Mouse (Mus musculus) forebrain, postnatal 0 days (tissue): ENCODE data around the gene Cand2. TPM values are rescaled to one million over a fixed set of nuclear protein-coding genes. Genes with fewer than 3 reads are reported as not detected.

Source experiments
- ATAC-seq: fragments of 200-750 bp; cut with Nextera tagmentation; 2 replicates; pipeline ENCODE4 v1.8.0; 2017; ENCODE audit warnings: mild to moderate bottlenecking, moderate library complexity
- DNase-seq: peaks from one replicate; pipeline ENCODE4 v3.0.0-alpha.2; 2015
- H3K27ac ChIP-seq: fragments of 300-500 bp; sonication (generic); 2 replicates; pipeline ENCODE4 v1.5.1; 2014; ENCODE audit warnings: low read depth, mild to moderate bottlenecking, antibody characterized with exemption, low read length, moderate library complexity, mixed read lengths
- H3K27me3 ChIP-seq: fragments of 300-500 bp; sonication (generic); 2 replicates; pipeline ENCODE4 v1.6.1; 2014; ENCODE audit warnings: mild to moderate bottlenecking, low read length, mixed read lengths; ENCODE audit not compliant: insufficient read depth
- H3K36me3 ChIP-seq: fragments of 300-500 bp; sonication (generic); 2 replicates; pipeline ENCODE4 v1.6.1; 2014; ENCODE audit warnings: mild to moderate bottlenecking, moderate library complexity; ENCODE audit not compliant: insufficient read depth
- H3K4me1 ChIP-seq: fragments of 300-500 bp; sonication (generic); 2 replicates; pipeline ENCODE4 v1.6.1; 2014; ENCODE audit warnings: antibody characterized with exemption; ENCODE audit not compliant: insufficient read depth
- H3K4me2 ChIP-seq: fragments of 300-500 bp; sonication (generic); 2 replicates; pipeline ENCODE4 v1.6.1; 2014; ENCODE audit warnings: low read depth, mild to moderate bottlenecking, moderate library complexity
- H3K4me3 ChIP-seq: fragments of 300-500 bp; sonication (generic); 2 replicates; pipeline ENCODE4 v1.5.1; 2014; ENCODE audit warnings: low read depth, low read length, mixed read lengths
- H3K9ac ChIP-seq: fragments of 300-500 bp; sonication (generic); 2 replicates; pipeline ENCODE4 v1.6.1; 2014; ENCODE audit warnings: mild to moderate bottlenecking
- H3K9me3 ChIP-seq: fragments of 300-500 bp; sonication (generic); 2 replicates; pipeline ENCODE4 v1.6.1; 2016; ENCODE audit warnings: low read length
- CTCF ChIP-seq: sonication (generic); IDR thresholded peaks from 2 replicates; pipeline ENCODE4 v1.5.1; 2016; ENCODE audit warnings: antibody characterized with exemption, control low read depth, low read depth
- WGBS: fragments of 180-500 bp; shearing (Covaris S2); extraction: QIAGEN DNeasy Blood & Tissue Kit; methylation state at CpG from one replicate; pipeline ENCODE4 v1.1.7; 2014; 5-methylcytosine and 5-hydroxymethylcytosine counted together
- polyA plus RNA-seq: library from polyadenylated mRNA; unstranded; fragments of >200 nt; fragmentation: Nextera tagmentation; extraction: Ambion mirVana; gene quantifications from 2 replicates; pipeline ENCODE4 v1.2.1, GENCODE M21; 2015
- total RNA-seq: library from RNA; depleted of rRNA; stranded (reverse); fragments of >200 nt; gene quantifications from 2 replicates; pipeline ENCODE4 v1.2.3, GENCODE M21; 2014

Gene Cand2
- total and polyA plus RNA-seq, 2 experiments from 2014 or later, result 4.2 to 6.6 TPM

DNA sequence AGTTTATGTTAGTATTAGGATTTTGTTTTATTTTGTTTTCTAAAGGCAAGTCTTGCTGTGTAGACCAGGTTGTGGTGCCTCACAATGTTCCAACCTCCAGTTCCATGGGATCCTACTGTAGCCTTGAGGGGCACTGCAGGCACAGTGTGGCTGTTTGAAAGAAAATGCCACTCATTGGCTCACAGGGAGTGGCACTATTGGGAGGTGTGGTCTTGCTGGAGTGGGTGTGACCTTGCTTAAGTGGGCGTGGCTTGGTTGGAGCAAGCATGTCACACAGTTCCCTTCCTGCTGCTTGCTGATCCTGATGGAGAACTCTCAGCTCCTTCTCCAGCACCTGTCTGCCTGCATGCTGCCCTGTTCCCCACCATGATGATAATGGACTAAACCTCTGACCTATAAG lies 30.8 kb upstream of the Cand2 start:
- Histone ChIP-seq H3K9ac (no peak overlapping the region), H3K4me1 (no peaks in the 10 kb centered on the region), H3K4me3 (no peak overlapping the region), H3K36me3 (no peaks in the 10 kb centered on the region), H3K9me3 (no peaks in the 10 kb centered on the region), H3K27me3 (no peaks in the 10 kb centered on the region), H3K27ac (no peak overlapping the region), H3K4me2 (no peak overlapping the region)
- TF ChIP-seq CTCF, result no peak
- WGBS, result 11% methylated on average over 1 of the region's 1 CpGs
- DNase-seq, result no peak
- ATAC-seq, result no peak

DNA sequence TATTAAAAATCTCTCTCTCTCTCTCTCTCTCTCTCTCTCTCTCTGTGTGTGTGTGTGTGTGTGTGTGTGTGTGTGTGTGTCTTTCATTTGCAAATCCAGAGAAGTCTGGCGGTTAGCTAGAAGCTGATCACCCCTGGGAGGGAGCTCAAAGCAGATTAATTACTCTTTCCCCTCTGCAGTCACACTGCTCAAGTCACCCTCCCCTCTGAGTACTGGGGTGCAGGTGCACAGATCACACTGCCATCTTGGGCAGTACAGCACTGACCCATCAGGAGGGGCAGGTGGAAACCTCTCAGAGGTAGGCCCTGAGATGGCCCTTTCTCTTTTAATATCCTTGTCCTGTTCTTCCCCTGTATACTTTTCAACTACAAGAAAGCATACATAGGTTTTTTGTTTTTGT lies 28.0 kb upstream of the Cand2 start:
- 19% methylated on average over 1 of the region's 1 CpGs for WGBS
- Histone ChIP-seq H3K36me3 (no peaks in the 10 kb centered on the region), H3K4me2 (no peak overlapping the region), H3K4me3 (no peak overlapping the region), H3K27ac (no peak overlapping the region), H3K27me3 (no peaks in the 10 kb centered on the region), H3K9me3 (no peaks in the 10 kb centered on the region), H3K4me1 (no peaks in the 10 kb centered on the region), H3K9ac (no peak overlapping the region)
- no peak for TF ChIP-seq CTCF
- DNase-seq, result no peak
- ATAC-seq, result no peak

- DNase-seq, result no peak
- H3K4me1 ChIP-seq, result no peaks in the 10 kb centered on the region
- 78% methylated on average over 7 of the region's 7 CpGs for WGBS
- H3K27ac ChIP-seq, result no peak overlapping the region
- TF ChIP-seq CTCF, result no peak
- H3K4me3 ChIP-seq, result no peak overlapping the region
- H3K4me2 ChIP-seq, result no peak overlapping the region
- no peaks in the 10 kb centered on the region for H3K36me3 ChIP-seq
- H3K9ac ChIP-seq, result no peak overlapping the region
- no peaks in the 10 kb centered on the region for H3K27me3 ChIP-seq
- no peaks in the 10 kb centered on the region for H3K9me3 ChIP-seq
- ATAC-seq, result no peak
Measured at GRCm38 (mm10) chr6:115755536-115755935, 18.8 kb upstream of the Cand2 start.

- Histone ChIP-seq H3K4me3 (no peak overlapping the region), H3K9me3 (no peaks in the 10 kb centered on the region), H3K4me1 (peaks cover under 1% of the 10 kb centered on the region; the same call in 1 of the 2 replicates), H3K9ac (no peak overlapping the region), H3K4me2 (no peak overlapping the region), H3K27me3 (no peaks in the 10 kb centered on the region), H3K36me3 (no peaks in the 10 kb centered on the region), H3K27ac (no peak overlapping the region)
- WGBS, result 70% methylated on average over 9 of the region's 9 CpGs
- no peak for DNase-seq
- ATAC-seq, result no peak
- no peak for TF ChIP-seq CTCF
Measured at GRCm38 (mm10) chr6:115758981-115759435, 15.3 kb upstream of the Cand2 start.

- 74% methylated on average over 5 of the region's 5 CpGs for WGBS
- Histone ChIP-seq H3K4me2 (no peak overlapping the region), H3K9me3 (no peaks in the 10 kb centered on the region), H3K4me1 (peaks cover 3% of the 10 kb centered on the region; the same call in 1 of the 2 replicates), H3K27me3 (no peaks in the 10 kb centered on the region), H3K36me3 (no peaks in the 10 kb centered on the region), H3K27ac (no peak overlapping the region), H3K4me3 (no peak overlapping the region), H3K9ac (no peak overlapping the region)
- ATAC-seq (no peak), DNase-seq (no peak)
- no peak for TF ChIP-seq CTCF
Measured at GRCm38 (mm10) chr6:115759461-115759860, 14.9 kb upstream of the Cand2 start.

DNA sequence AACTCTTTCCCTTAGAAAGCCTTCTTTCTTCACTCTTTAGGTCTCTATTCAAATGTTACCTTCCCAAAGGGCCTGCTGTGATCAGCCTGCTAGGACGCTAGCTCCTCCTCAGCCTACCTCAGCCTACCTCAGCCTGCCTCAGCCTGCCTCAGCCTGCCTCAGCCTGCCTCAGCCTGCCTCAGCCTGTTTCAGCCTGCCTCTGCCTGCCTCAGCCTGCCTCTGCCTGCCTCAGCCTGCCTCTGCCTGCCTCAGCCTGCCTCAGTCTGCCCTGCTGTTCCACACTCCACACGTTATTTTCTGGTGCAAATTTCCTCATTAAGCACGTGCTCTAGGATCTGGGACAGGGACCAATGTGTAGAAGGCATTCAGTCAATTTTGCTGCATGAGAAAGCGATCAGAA lies 14.2 kb upstream of the Cand2 start:
- H3K4me2 ChIP-seq, result no peak overlapping the region
- no peak for ATAC-seq
- no peak for DNase-seq
- peaks cover 3% of the 10 kb centered on the region; the same call in 1 of the 2 replicates for H3K4me1 ChIP-seq
- no peaks in the 10 kb centered on the region for H3K9me3 ChIP-seq
- TF ChIP-seq CTCF, result no peak
- H3K4me3 ChIP-seq, result no peak overlapping the region
- H3K9ac ChIP-seq, result no peak overlapping the region
- no peak overlapping the region for H3K27ac ChIP-seq
- no peaks in the 10 kb centered on the region for H3K36me3 ChIP-seq
- WGBS, result 88% methylated on average over 4 of the region's 4 CpGs
- no peaks in the 10 kb centered on the region for H3K27me3 ChIP-seq

DNA sequence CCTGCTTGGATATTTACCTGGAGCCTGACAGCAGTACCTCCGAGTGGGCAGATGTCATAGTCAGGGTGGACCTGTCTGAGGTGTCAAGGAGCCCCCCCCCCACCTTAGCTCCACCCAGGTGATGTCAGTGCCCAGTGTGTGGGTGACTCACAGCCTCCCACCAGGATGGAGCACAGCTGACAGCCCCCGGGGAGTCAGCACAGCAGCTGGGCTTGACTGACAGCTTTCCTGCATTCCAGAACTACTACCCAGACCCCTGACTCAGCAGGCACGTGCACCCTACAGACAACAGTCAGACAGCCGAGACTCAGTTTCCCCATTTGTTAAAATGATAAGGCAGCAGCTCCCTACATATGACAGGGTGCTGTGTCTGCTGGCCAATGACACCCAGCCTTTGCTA lies 13.4 kb upstream of the Cand2 start:
- Histone ChIP-seq H3K27ac (no peak overlapping the region), H3K4me2 (no peak overlapping the region), H3K4me3 (no peak overlapping the region), H3K4me1 (peaks cover 3% of the 10 kb centered on the region; the same call in 1 of the 2 replicates), H3K27me3 (no peaks in the 10 kb centered on the region), H3K9ac (no peak overlapping the region), H3K36me3 (no peaks in the 10 kb centered on the region), H3K9me3 (no peaks in the 10 kb centered on the region)
- ATAC-seq, result no peak
- WGBS, result 59% methylated on average over 4 of the region's 4 CpGs
- no peak for TF ChIP-seq CTCF
- DNase-seq, result no peak
